Mouse (Mus musculus): Measurements from ENCODE around the gene Apol7a. TPM values are rescaled to one million over a fixed set of nuclear protein-coding genes. Genes with fewer than 3 reads are reported as not detected.

The Apol7a gene
- polyA plus RNA-seq, 1 experiment = 0.31 TPM

DNA sequence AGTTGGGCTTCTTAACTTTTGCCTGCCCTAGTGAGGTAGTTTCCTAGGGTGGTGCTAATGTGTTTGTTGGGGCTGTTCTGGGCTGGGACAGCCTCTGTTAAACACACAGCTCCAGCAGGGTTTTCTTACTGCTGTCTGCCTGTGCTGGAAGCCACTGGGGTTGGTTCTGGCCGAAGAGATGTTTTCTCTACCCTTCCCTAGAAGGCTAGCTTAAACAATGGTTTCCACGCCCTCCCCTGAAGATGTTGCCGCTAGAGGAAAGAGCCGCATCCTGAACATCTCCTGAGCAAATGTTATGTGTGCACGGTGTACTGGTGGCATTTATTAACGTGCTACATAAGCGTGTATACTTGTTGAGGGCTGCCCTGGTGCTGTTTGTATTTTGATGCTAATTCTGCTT lies 50.8 kb downstream of the Apol7a start:
- 48% methylated on average over 7 of the region's 7 CpGs for WGBS

DNA sequence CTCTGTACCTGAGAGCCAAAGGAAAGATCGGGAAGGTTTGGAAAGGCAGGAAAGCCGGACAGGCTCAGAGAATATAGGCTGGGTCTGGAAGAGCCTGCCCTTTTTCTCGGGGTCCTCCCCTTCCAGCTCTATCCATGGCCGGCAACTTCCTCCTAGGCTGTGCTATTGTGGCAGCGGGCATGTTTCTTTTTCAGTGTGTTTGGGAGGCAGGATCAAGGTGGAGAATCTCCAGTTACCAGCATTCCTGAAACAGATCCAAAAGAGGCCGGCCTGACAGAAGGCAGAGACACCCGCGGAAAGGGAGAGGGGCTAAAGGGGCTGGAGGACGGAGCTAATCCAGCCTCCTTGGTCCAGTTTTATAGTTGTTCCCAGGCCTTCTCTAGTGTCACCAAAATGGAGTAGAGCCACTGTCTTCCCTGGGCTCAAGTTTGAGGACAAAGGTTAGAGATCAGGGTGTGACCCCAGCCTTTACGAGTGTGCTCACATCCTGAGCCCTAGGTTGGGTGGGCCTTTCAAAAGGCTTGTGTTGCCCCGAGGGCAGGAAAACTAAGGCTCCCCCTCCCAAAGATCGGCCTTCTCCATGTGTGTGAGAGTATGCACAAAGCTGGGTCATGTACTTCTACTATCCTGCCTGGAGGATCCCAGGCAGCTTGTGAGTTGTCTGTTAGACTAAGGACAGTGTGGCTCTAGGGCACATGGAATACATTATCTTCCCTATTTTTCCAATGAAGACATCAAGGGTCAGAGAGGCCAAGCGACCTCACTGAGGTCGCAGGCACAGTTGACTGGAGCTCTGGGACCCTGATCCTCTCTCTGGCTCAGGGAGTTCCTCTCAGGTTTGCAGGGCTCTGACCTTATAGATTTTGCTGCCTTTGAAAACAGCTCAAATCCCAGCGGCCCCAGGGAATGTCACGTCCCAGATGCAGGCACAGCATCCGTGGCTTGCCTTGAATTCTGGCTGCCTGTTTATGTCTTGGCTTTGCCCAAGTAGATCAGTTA lies 54.5 kb downstream of the Apol7a start:
- Histone ChIP-seq H3K4me3 (replicated peaks; ENCODE audit: extremely low read depth, low read depth, low read length) (no peak overlapping the region), H3K4me1 (ENCODE audit: control insufficient read depth, insufficient read depth, low read length) (peaks cover 13% of the 10 kb centered on the region)
- no peak for DNase-seq
- WGBS = 42% methylated on average over 17 of the region's 17 CpGs
- no peak for TF ChIP-seq POLR2A (IDR thresholded peaks at IDR 0.05; ENCODE audit: borderline replicate concordance, extremely low read depth, low read depth, low read length)
- TF ChIP-seq CTCF (IDR thresholded peaks at IDR 0.05; ENCODE audit: insufficient read depth, low read length) = no peak

More for the DNA sequence above, 50.8 kb downstream of the Apol7a start:
- H3K4me3 ChIP-seq (replicated peaks; ENCODE audit: extremely low read depth, low read depth, low read length) = no peak overlapping the region
- H3K4me1 ChIP-seq (ENCODE audit: control insufficient read depth, insufficient read depth, low read length) = peaks cover 8% of the 10 kb centered on the region; the same call in 1 of the 2 replicates
- no peak for TF ChIP-seq CTCF (IDR thresholded peaks at IDR 0.05; ENCODE audit: insufficient read depth, low read length)
- no peak for TF ChIP-seq POLR2A (IDR thresholded peaks at IDR 0.05; ENCODE audit: borderline replicate concordance, extremely low read depth, low read depth, low read length)
- DNase-seq = no peak

DNA sequence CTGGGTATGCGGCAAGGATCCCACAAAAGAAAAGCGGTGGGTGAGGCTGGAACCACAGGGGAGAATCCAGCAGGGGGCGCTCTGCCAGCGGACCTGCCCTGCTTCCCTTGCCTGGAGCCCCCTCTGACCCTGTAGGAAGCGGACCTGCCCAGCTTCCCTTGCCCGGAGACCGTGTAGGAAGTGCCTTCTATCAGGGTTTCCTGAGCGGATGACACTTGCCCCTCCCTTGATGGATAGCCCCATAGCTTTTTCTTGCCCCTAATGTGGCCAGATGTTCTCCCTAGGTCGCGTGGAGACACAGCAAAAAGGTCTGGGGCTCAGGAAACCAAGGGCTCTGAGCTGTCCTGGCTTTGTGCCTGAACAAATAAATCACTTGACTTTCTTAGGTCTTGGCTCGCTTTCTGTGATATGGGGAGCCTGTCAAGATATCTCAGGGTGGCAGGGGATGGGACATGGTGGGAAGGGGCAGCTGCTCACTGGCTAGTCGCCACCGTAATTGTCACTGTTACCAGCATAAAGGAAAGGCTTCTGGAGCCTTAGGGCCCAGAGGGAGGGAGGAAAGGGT lies 55.3 kb downstream of the Apol7a start:
- WGBS = 3% methylated on average over 13 of the region's 13 CpGs
- peaks cover 13% of the 10 kb centered on the region for H3K4me1 ChIP-seq (ENCODE audit: control insufficient read depth, insufficient read depth, low read length)
- peak overlapping the region; percentile 53 for H3K4me3 ChIP-seq (replicated peaks; ENCODE audit: extremely low read depth, low read depth, low read length)
- peak; percentile 81 for DNase-seq
- TF ChIP-seq POLR2A (IDR thresholded peaks at IDR 0.05; ENCODE audit: borderline replicate concordance, extremely low read depth, low read depth, low read length) (no peak), CTCF (IDR thresholded peaks at IDR 0.05; ENCODE audit: insufficient read depth, low read length) (peak; percentile 65)

DNA sequence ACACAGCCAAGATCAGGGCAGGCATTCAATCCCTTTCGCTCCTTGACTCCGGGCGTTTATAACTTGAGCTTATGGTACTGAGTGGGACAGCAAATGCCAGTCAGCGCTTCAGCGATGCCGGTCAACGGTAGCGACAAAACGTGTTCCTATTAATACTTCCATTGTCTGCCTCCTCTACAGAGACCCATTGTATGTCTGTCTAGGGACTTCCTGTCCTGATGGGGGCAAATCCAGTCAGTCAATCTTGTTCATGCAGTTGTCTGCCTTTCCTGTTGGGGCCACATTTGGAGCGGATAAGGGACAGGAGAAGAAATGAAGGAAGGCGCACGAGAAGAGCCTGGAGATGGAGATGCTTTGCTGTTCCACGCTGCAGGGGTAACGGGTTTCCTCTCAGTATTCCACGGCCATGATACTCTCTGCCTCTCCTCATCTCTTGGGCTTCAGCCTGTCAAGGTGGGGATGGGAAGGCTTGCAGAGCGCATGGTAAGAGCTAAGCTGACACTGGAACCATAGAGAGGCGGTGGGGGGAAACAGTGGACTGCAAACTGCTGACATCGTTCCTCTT lies 55.9 kb downstream of the Apol7a start:
- TF ChIP-seq CTCF (IDR thresholded peaks at IDR 0.05; ENCODE audit: insufficient read depth, low read length) (no peak), POLR2A (IDR thresholded peaks at IDR 0.05; ENCODE audit: borderline replicate concordance, extremely low read depth, low read depth, low read length) (no peak)
- H3K4me1 ChIP-seq (ENCODE audit: control insufficient read depth, insufficient read depth, low read length) = peaks cover 15% of the 10 kb centered on the region
- whole genome bisulfite sequencing = 13% methylated on average over 18 of the region's 18 CpGs
- peak overlapping the region; percentile 53 for H3K4me3 ChIP-seq (replicated peaks; ENCODE audit: extremely low read depth, low read depth, low read length)
- no peak for DNase-seq

DNA sequence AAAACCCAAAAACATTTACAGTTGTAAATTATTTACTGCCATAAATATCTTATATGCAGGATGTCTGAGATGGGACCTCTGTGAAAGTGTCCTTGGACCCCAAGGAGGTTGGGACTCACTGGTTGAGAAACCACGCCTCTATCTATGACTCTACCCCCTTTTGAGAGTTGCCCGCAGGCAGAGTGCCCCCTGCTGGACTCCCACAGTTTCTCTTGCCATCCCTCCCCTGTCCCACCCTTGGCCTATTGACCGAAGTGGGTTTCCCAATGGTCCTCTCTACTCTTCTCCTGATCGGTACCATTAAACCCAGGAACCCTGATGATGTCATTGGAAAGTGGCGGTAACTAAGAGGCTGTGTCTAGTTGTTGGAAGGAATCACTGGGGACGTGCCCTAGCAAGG lies 56.9 kb downstream of the Apol7a start:
- H3K4me3 ChIP-seq (replicated peaks; ENCODE audit: extremely low read depth, low read depth, low read length) = no peak overlapping the region
- DNase-seq = no peak
- TF ChIP-seq CTCF (IDR thresholded peaks at IDR 0.05; ENCODE audit: insufficient read depth, low read length) = no peak
- TF ChIP-seq POLR2A (IDR thresholded peaks at IDR 0.05; ENCODE audit: borderline replicate concordance, extremely low read depth, low read depth, low read length) = no peak
- peaks cover 13% of the 10 kb centered on the region for H3K4me1 ChIP-seq (ENCODE audit: control insufficient read depth, insufficient read depth, low read length)
- WGBS = 92% methylated on average over 6 of the region's 6 CpGs

DNA sequence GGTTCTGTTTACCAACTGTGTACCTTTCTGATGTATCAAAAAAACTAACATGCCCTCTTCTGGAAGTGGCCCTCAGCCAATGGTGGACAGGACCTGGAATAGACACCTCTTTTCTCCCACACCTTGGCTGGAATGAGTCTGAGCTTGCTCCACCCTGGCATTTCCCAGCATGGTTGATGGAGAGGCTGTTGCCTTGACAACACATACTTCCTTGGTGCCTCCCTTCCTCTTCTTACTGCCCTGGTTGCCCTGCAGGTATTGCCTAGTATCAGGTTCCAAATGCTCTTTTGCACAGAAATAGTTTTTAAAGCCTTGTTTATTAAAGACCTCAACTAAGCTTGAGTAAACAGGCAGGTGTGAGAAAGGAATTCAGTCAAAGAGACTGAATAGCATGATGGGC lies 58.3 kb downstream of the Apol7a start:
- H3K4me1 ChIP-seq (ENCODE audit: control insufficient read depth, insufficient read depth, low read length) = peaks cover 18% of the 10 kb centered on the region
- TF ChIP-seq CTCF (IDR thresholded peaks at IDR 0.05; ENCODE audit: insufficient read depth, low read length) (no peak), POLR2A (IDR thresholded peaks at IDR 0.05; ENCODE audit: borderline replicate concordance, extremely low read depth, low read depth, low read length) (no peak)
- H3K4me3 ChIP-seq (replicated peaks; ENCODE audit: extremely low read depth, low read depth, low read length) = no peak overlapping the region
- DNase-seq = no peak

DNA sequence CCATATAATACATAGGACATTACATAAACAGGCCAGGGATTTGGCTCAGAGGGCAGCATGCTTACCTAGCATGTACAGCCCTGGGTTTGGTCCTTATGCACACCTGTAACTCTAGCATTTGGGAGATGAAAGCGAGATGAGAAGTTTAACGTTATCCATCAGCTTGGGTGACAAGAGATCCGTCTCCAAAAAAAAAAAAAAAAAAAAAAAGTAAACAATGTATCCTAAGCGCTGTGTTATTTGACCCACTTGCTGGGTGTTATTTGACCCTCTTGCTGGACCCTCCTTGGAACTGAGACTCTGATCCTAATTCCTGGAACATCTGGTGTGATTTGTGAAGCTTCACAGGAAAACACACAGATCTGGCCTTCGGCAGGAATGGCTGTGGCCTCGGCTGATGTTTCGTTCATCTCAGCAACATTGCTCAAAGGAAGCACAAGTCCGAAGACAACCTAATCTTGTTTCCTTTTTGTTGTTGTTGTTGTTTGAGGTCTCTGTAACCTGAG lies 59.9 kb downstream of the Apol7a start:
- H3K4me3 ChIP-seq (replicated peaks; ENCODE audit: extremely low read depth, low read depth, low read length) = no peak overlapping the region
- H3K4me1 ChIP-seq (ENCODE audit: control insufficient read depth, insufficient read depth, low read length) = peaks cover 18% of the 10 kb centered on the region
- DNase-seq = no peak
- 47% methylated on average over 8 of the region's 8 CpGs for WGBS
- TF ChIP-seq CTCF (IDR thresholded peaks at IDR 0.05; ENCODE audit: insufficient read depth, low read length) = no peak

DNA sequence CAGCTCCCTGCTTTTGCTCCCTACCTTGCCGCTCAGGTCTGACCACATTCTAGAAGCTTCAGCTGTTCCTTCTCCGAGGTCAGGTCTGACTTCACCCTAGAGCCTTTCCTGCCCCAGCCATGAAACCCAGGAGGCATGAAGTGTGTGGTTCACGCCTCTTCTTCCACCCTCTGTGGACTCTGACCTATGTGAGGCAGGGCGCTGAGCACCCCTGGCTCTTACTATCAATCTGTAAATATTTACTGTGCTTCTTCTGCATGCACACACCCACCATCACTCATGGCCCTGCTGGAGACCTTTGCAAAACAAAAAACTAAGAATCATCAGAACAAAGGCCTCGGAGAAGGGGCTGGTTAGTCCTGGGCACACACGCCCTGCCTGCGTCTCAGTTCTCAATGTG lies 60.5 kb downstream of the Apol7a start:
- no peak for TF ChIP-seq POLR2A (IDR thresholded peaks at IDR 0.05; ENCODE audit: borderline replicate concordance, extremely low read depth, low read depth, low read length)
- no peak for TF ChIP-seq CTCF (IDR thresholded peaks at IDR 0.05; ENCODE audit: insufficient read depth, low read length)
- peak; percentile 32 for DNase-seq
- 41% methylated on average over 7 of the region's 7 CpGs for WGBS
- H3K4me1 ChIP-seq (ENCODE audit: control insufficient read depth, insufficient read depth, low read length) = peaks cover 15% of the 10 kb centered on the region
- no peak overlapping the region for H3K4me3 ChIP-seq (replicated peaks; ENCODE audit: extremely low read depth, low read depth, low read length)

Other genes with a start within 250 kb of the Apol7a start
- gene Rbfox2, start 92.1 kb downstream of the Apol7a start, polyA plus RNA-seq (2012; rRNA removed) = 65.0 and 72.0 TPM in 2 replicates
- gene Apol9a, start 12.0 kb upstream of the Apol7a start, polyA plus RNA-seq (2012; rRNA removed) = 0.80 and 1.3 TPM in 2 replicates
- not detected in 2 replicates for gene Apol7b, start 48.4 kb upstream of the Apol7a start, polyA plus RNA-seq (2012; rRNA removed)
- gene Apol10a, start 77.9 kb upstream of the Apol7a start, polyA plus RNA-seq (2012; rRNA removed) = 0.06 TPM in 1 of 2 replicates, not detected in the other
- gene Apol11a, start 109.2 kb upstream of the Apol7a start, polyA plus RNA-seq (2012; rRNA removed) = not detected in 2 replicates
- 1.0 and 1.1 TPM in 2 replicates for gene Apol7c, start 134.2 kb upstream of the Apol7a start, polyA plus RNA-seq (2012; rRNA removed)
- gene 1700025B11Rik, start 162.8 kb upstream of the Apol7a start, polyA plus RNA-seq (2012; rRNA removed) = not detected in 2 replicates
- 0.52 and 0.72 TPM in 2 replicates for gene Apol10b, start 197.0 kb upstream of the Apol7a start, polyA plus RNA-seq (2012; rRNA removed)
- not detected in 2 replicates for gene Gm36245, start 200.1 kb upstream of the Apol7a start, polyA plus RNA-seq (2012; rRNA removed)
- gene Apol11b, start 244.2 kb upstream of the Apol7a start, polyA plus RNA-seq (2012; rRNA removed) = 0.13 and 0.95 TPM in 2 replicates

Data from lung, adult 2 months (tissue).